Comparison of ENCODE assay signal across 8 mouse cellular contexts in genomic region chrX:100625146-100625545, GRCm38 (mm10). TPM values are rescaled to one million over a fixed set of nuclear protein-coding genes. Genes with fewer than 3 reads are reported as not detected.
A peak's percentile ranks its signal among the peaks of the same experiment; 100 is the strongest.
DNase-seq lines count a peak whose midpoint lies in the region; ATAC-seq and TF ChIP-seq lines count a peak whose summit lies in the region.
"Had no signal": no experiment of that assay in that cellular context is flagged by ENCODE, and none has a peak within 500 bp of the region (broad histone marks: within the 10 kb centered on the region; RNA-seq: fewer than 3 reads in every experiment).

No protein-coding gene starts in this region.

- no peak for DNase-seq in neural tube, embryonic 11.5 days (ENCODE audit: low spot score)
- DNase-seq in neural tube, embryonic 10.5 days (ENCODE audit: extremely low spot score, low spot score), result no peak
- DNase-seq in embryo, embryonic 11 days, result peak; percentile 12
- DNase-seq in left cerebral cortex, adult 9 months (ENCODE audit: low spot score in 2 of 2), result no peak
- no peak for DNase-seq in kidney, adult 8-10 months

- H3K4me3 ChIP-seq in neural tube, embryonic 11.5 days (ENCODE audit: low read depth, low read length), result peak overlapping the region; percentile 62
- peak overlapping the region; percentile 57 for H3K4me3 ChIP-seq in intestine, postnatal 0 days (ENCODE audit: low read depth, low read length)
- H3K4me3 ChIP-seq in neural tube, embryonic 15.5 days (replicated peaks), result peak overlapping the region; percentile 50

- H3K9ac ChIP-seq in neural tube, embryonic 11.5 days (ENCODE audit: low read length), result peak overlapping the region; percentile 59; the same call in 1 of the 2 replicates
- peak overlapping the region; percentile 58; the same call in 1 of the 2 replicates for H3K9ac ChIP-seq in intestine, postnatal 0 days (ENCODE audit: low read depth, low read length)
- no peak overlapping the region for H3K9ac ChIP-seq in neural tube, embryonic 15.5 days (replicated peaks)

- no peaks in the 10 kb centered on the region for H3K4me1 ChIP-seq in neural tube, embryonic 11.5 days (ENCODE audit: control insufficient read depth, insufficient read depth, low read length)
- H3K4me1 ChIP-seq in intestine, postnatal 0 days (replicated peaks; ENCODE audit: control insufficient read depth, insufficient read depth, low read length), result no peaks in the 10 kb centered on the region
- peaks cover 10% of the 10 kb centered on the region for H3K4me1 ChIP-seq in neural tube, embryonic 15.5 days

- no peaks in the 10 kb centered on the region for H3K36me3 ChIP-seq in neural tube, embryonic 11.5 days (ENCODE audit: control insufficient read depth, insufficient read depth, low read length)
- no peaks in the 10 kb centered on the region for H3K36me3 ChIP-seq in intestine, postnatal 0 days (ENCODE audit: control insufficient read depth, insufficient read depth)
- H3K36me3 ChIP-seq in neural tube, embryonic 15.5 days, result 0 out of 2 replicates have a peak, but pooled peaks cover 4% of the 10 kb centered on the region

- ATAC-seq in neural tube, embryonic 11.5 days (ENCODE audit: insufficient read depth, low FRiP score, low TSS enrichment), result no peak
- ATAC-seq in intestine, postnatal 0 days, result no peak
- peak; percentile 21; the same call in 1 of the 2 replicates for ATAC-seq in neural tube, embryonic 15.5 days (ENCODE audit: low FRiP score)

- 42% methylated on average over 7 of the region's 7 CpGs for WGBS in neural tube, embryonic 11.5 days
- WGBS in intestine, postnatal 0 days, result 38% methylated on average over 7 of the region's 7 CpGs
- WGBS in neural tube, embryonic 15.5 days, result 43% methylated on average over 7 of the region's 7 CpGs

- TF ChIP-seq CTCF in intestine, postnatal 0 days (IDR thresholded peaks at IDR 0.05; ENCODE audit: low read depth), result no peak

- H3K9me3 ChIP-seq in neural tube, embryonic 11.5 days (ENCODE audit: control insufficient read depth, low read length), result no peaks in the 10 kb centered on the region
- no peaks in the 10 kb centered on the region for H3K9me3 ChIP-seq in intestine, postnatal 0 days (ENCODE audit: control insufficient read depth)
- no peaks in the 10 kb centered on the region for H3K9me3 ChIP-seq in neural tube, embryonic 15.5 days (replicated peaks)

- no peaks in the 10 kb centered on the region for H3K27me3 ChIP-seq in neural tube, embryonic 11.5 days (ENCODE audit: control insufficient read depth, insufficient read depth, low read length)
- H3K27me3 ChIP-seq in intestine, postnatal 0 days (replicated peaks; ENCODE audit: control insufficient read depth, insufficient read depth, low read length), result no peaks in the 10 kb centered on the region
- no peaks in the 10 kb centered on the region for H3K27me3 ChIP-seq in neural tube, embryonic 15.5 days (replicated peaks)

- H3K27ac ChIP-seq in neural tube, embryonic 11.5 days (ENCODE audit: low read depth, low read length), result no peak overlapping the region
- H3K27ac ChIP-seq in intestine, postnatal 0 days (ENCODE audit: low read depth, low read length), result no peak overlapping the region
- no peak overlapping the region for H3K27ac ChIP-seq in neural tube, embryonic 15.5 days (replicated peaks)

- peak overlapping the region; percentile 40 for H3K4me2 ChIP-seq in neural tube, embryonic 11.5 days (ENCODE audit: low read depth)
- peak overlapping the region; percentile 75 for H3K4me2 ChIP-seq in intestine, postnatal 0 days (replicated peaks; ENCODE audit: low read depth)
- H3K4me2 ChIP-seq in neural tube, embryonic 15.5 days, result peak overlapping the region; percentile 84

RNA-seq across cellular contexts. Expression of gene Kif4, which starts 0.4 kb away (rescaled TPM):
- 42.1 and 42.3 TPM in 2 replicates for polyA plus RNA-seq in neural tube, embryonic 11.5 days (2014; fragmentation: Nextera tagmentation; extraction: Ambion mirVana)
- 3.5 and 4.0 TPM in 2 replicates for polyA plus RNA-seq in intestine, postnatal 0 days (2015; fragmentation: Nextera tagmentation; extraction: Ambion mirVana)
- 3.6 and 7.3 TPM in 2 replicates for polyA plus RNA-seq in neural tube, embryonic 15.5 days (2015; fragmentation: Nextera tagmentation; extraction: Ambion mirVana)

RNA-seq across cellular contexts. Expression of gene Pdzd11, which starts 1.2 kb away (rescaled TPM):
- polyA plus RNA-seq in neural tube, embryonic 11.5 days (2014; fragmentation: Nextera tagmentation; extraction: Ambion mirVana), result 130 and 134 TPM in 2 replicates
- polyA plus RNA-seq in intestine, postnatal 0 days (2015; fragmentation: Nextera tagmentation; extraction: Ambion mirVana), result 64.4 and 71.0 TPM in 2 replicates
- polyA plus RNA-seq in neural tube, embryonic 15.5 days (2015; fragmentation: Nextera tagmentation; extraction: Ambion mirVana), result 89.3 and 91.5 TPM in 2 replicates

RNA-seq across cellular contexts. Expression of gene Arr3, which starts 19.8 kb away (rescaled TPM):
- not detected in 2 replicates for polyA plus RNA-seq in neural tube, embryonic 11.5 days (2014; fragmentation: Nextera tagmentation; extraction: Ambion mirVana)
- not detected in 2 replicates for polyA plus RNA-seq in intestine, postnatal 0 days (2015; fragmentation: Nextera tagmentation; extraction: Ambion mirVana)
- polyA plus RNA-seq in neural tube, embryonic 15.5 days (2015; fragmentation: Nextera tagmentation; extraction: Ambion mirVana), result not detected in 2 replicates
- polyA plus RNA-seq: large intestine, adult 2 months had no signal

RNA-seq across cellular contexts. Expression of gene P2ry4, which starts 30.5 kb away (rescaled TPM):
- polyA plus RNA-seq in neural tube, embryonic 11.5 days (2014; fragmentation: Nextera tagmentation; extraction: Ambion mirVana), result not detected in 2 replicates
- 0.44 and 0.53 TPM in 2 replicates for polyA plus RNA-seq in intestine, postnatal 0 days (2015; fragmentation: Nextera tagmentation; extraction: Ambion mirVana)
- not detected in 2 replicates for polyA plus RNA-seq in neural tube, embryonic 15.5 days (2015; fragmentation: Nextera tagmentation; extraction: Ambion mirVana)

RNA-seq across cellular contexts. Expression of gene Awat1, which starts 53.1 kb away (rescaled TPM):
- not detected in 2 replicates for polyA plus RNA-seq in neural tube, embryonic 11.5 days (2014; fragmentation: Nextera tagmentation; extraction: Ambion mirVana)
- polyA plus RNA-seq in intestine, postnatal 0 days (2015; fragmentation: Nextera tagmentation; extraction: Ambion mirVana), result not detected in 2 replicates
- polyA plus RNA-seq in neural tube, embryonic 15.5 days (2015; fragmentation: Nextera tagmentation; extraction: Ambion mirVana), result not detected in 2 replicates
- polyA plus RNA-seq: large intestine, adult 2 months had no signal
